Mouse (Mus musculus) liver, postnatal 0 days (tissue): ENCODE data around the gene Cyb5r3. TPM values are rescaled to one million over a fixed set of nuclear protein-coding genes. Genes with fewer than 3 reads are reported as not detected.

ENCODE experiments used
- ATAC-seq: fragments of 200-750 bp; cut with Nextera tagmentation; 2 replicates; pipeline ENCODE4 v1.8.0; 2017; ENCODE audit warnings: mild to moderate bottlenecking, moderate library complexity
- DNase-seq: peaks from one replicate; pipeline ENCODE4 v3.0.0-alpha.2; 2016
- H3K27ac ChIP-seq: fragments of 300-500 bp; sonication (generic); 2 replicates; pipeline ENCODE4 v1.5.1; 2014; ENCODE audit warnings: antibody characterized with exemption, moderate library complexity, mild to moderate bottlenecking, low read depth
- H3K27me3 ChIP-seq: fragments of 300-500 bp; sonication (generic); 2 replicates; pipeline ENCODE4 v1.6.1; 2014; ENCODE audit warnings: low read length, control low read depth, mixed read lengths; ENCODE audit not compliant: insufficient read depth
- H3K36me3 ChIP-seq: fragments of 300-500 bp; sonication (generic); replicated peaks from 2 replicates; pipeline ENCODE4 v1.6.1; 2014; ENCODE audit warnings: mild to moderate bottlenecking, control low read depth, low read length, moderate library complexity, mixed read lengths; ENCODE audit not compliant: insufficient read depth
- H3K4me1 ChIP-seq: fragments of 300-500 bp; sonication (generic); 2 replicates; pipeline ENCODE4 v1.6.1; 2014; ENCODE audit warnings: antibody characterized with exemption, mild to moderate bottlenecking, control low read depth; ENCODE audit not compliant: insufficient read depth
- H3K4me2 ChIP-seq: fragments of 300-500 bp; sonication (generic); 2 replicates; pipeline ENCODE4 v1.6.1; 2014; ENCODE audit warnings: low read depth, mild to moderate bottlenecking, low read length, moderate library complexity, mixed read lengths
- H3K4me3 ChIP-seq: fragments of 300-500 bp; sonication (generic); 2 replicates; pipeline ENCODE4 v1.5.1; 2014; ENCODE audit warnings: low read depth, low read length
- H3K9ac ChIP-seq: fragments of 300-500 bp; sonication (generic); replicated peaks from 2 replicates; pipeline ENCODE4 v1.6.1; 2014; ENCODE audit warnings: mild to moderate bottlenecking, moderate library complexity
- H3K9me3 ChIP-seq: fragments of 300-500 bp; sonication (generic); 2 replicates; pipeline ENCODE4 v1.6.1; 2016; ENCODE audit warnings: mild to moderate bottlenecking, control low read depth, low read length, mixed read lengths
- CTCF ChIP-seq: sonication (generic); IDR thresholded peaks from 2 replicates; pipeline ENCODE4 v1.5.1; 2016; ENCODE audit warnings: antibody characterized with exemption, low read depth
- EP300 ChIP-seq: IDR thresholded peaks from 2 replicates; pipeline ENCODE4 v1.6.1; 2016; ENCODE audit warnings: antibody characterized with exemption, low read depth, mild to moderate bottlenecking
- WGBS: fragments of 180-500 bp; shearing (Covaris S2); extraction: QIAGEN DNeasy Blood & Tissue Kit; methylation state at CpG from one replicate; pipeline ENCODE4 v1.1.7; 2014; ENCODE audit not compliant: insufficient replicate concordance; 5-methylcytosine and 5-hydroxymethylcytosine counted together
- polyA plus RNA-seq: library from polyadenylated mRNA; unstranded; fragments of >200 nt; fragmentation: Nextera tagmentation; extraction: Ambion mirVana; gene quantifications from 2 replicates; pipeline ENCODE4 v1.2.1, GENCODE M21; 2015

Cyb5r3 gene
- polyA plus RNA-seq, 1 experiment from 2014 or later, result 94.2 TPM

GRCm38 (mm10) chr15:83114106-83114505, 58.3 kb downstream of the Cyb5r3 start:
- Histone ChIP-seq H3K4me1 (peaks cover 3% of the 10 kb centered on the region), H3K9ac (no peak overlapping the region), H3K36me3 (peaks cover 28% of the 10 kb centered on the region), H3K9me3 (no peaks in the 10 kb centered on the region), H3K27me3 (no peaks in the 10 kb centered on the region), H3K27ac (no peak overlapping the region), H3K4me2 (no peak overlapping the region), H3K4me3 (no peak overlapping the region)
- WGBS, result 83% methylated on average over 9 of the region's 9 CpGs
- DNase-seq (no peak), ATAC-seq (no peak)
- TF ChIP-seq CTCF (no peak), EP300 (no peak)

GRCm38 (mm10) chr15:83112898-83113297, 59.5 kb downstream of the Cyb5r3 start:
- peak; percentile 78 for DNase-seq
- WGBS, result 12% methylated on average over 10 of the region's 11 CpGs
- peaks cover 3% of the 10 kb centered on the region for H3K4me1 ChIP-seq
- TF ChIP-seq EP300, result no peak
- TF ChIP-seq CTCF, result peak; percentile 76
- no peak overlapping the region for H3K4me2 ChIP-seq
- H3K9ac ChIP-seq, result no peak overlapping the region
- H3K36me3 ChIP-seq, result peaks cover 19% of the 10 kb centered on the region
- H3K27ac ChIP-seq, result no peak overlapping the region
- ATAC-seq, result peak; percentile 79
- no peaks in the 10 kb centered on the region for H3K9me3 ChIP-seq
- H3K4me3 ChIP-seq, result no peak overlapping the region
- no peaks in the 10 kb centered on the region for H3K27me3 ChIP-seq

- TF ChIP-seq CTCF (no peak), EP300 (no peak)
- WGBS, result 83% methylated on average over 7 of the region's 7 CpGs
- H3K27me3 ChIP-seq, result no peaks in the 10 kb centered on the region
- H3K36me3 ChIP-seq, result peaks cover 10% of the 10 kb centered on the region
- H3K9ac ChIP-seq, result no peak overlapping the region
- H3K9me3 ChIP-seq, result no peaks in the 10 kb centered on the region
- no peak for ATAC-seq
- no peak for DNase-seq
- no peak overlapping the region for H3K27ac ChIP-seq
- H3K4me2 ChIP-seq, result no peak overlapping the region
- peaks cover 3% of the 10 kb centered on the region for H3K4me1 ChIP-seq
- no peak overlapping the region for H3K4me3 ChIP-seq
These were observed 60.5 kb downstream of the Cyb5r3 start for GRCm38 (mm10) chr15:83111874-83112273.

- no peak for DNase-seq
- Histone ChIP-seq H3K36me3 (peaks cover 8% of the 10 kb centered on the region; the same call in 1 of the 2 replicates), H3K4me3 (no peak overlapping the region), H3K27ac (no peak overlapping the region), H3K4me2 (no peak overlapping the region), H3K27me3 (no peaks in the 10 kb centered on the region), H3K9ac (no peak overlapping the region), H3K9me3 (no peaks in the 10 kb centered on the region), H3K4me1 (peaks cover 3% of the 10 kb centered on the region)
- no peak for ATAC-seq
- TF ChIP-seq CTCF (no peak), EP300 (no peak)
- 78% methylated on average over 6 of the region's 6 CpGs for WGBS
These were observed 61.1 kb downstream of the Cyb5r3 start for GRCm38 (mm10) chr15:83111290-83111689.

GRCm38 (mm10) chr15:83107814-83108213, 64.6 kb downstream of the Cyb5r3 start:
- Histone ChIP-seq H3K4me2 (no peak overlapping the region), H3K4me3 (no peak overlapping the region), H3K27me3 (no peaks in the 10 kb centered on the region), H3K36me3 (0 out of 2 replicates have a peak, but pooled peaks cover 4% of the 10 kb centered on the region), H3K4me1 (no peaks in the 10 kb centered on the region; the same call in 1 of the 2 replicates), H3K9ac (no peak overlapping the region), H3K27ac (no peak overlapping the region), H3K9me3 (no peaks in the 10 kb centered on the region)
- 75% methylated on average over 6 of the region's 6 CpGs for WGBS
- no peak for TF ChIP-seq CTCF
- ATAC-seq, result no peak
- no peak for DNase-seq

GRCm38 (mm10) chr15:83106426-83106825, 66.0 kb downstream of the Cyb5r3 start:
- H3K4me3 ChIP-seq, result no peak overlapping the region
- no peak for ATAC-seq
- 0 out of 2 replicates have a peak, but pooled peaks cover 4% of the 10 kb centered on the region for H3K36me3 ChIP-seq
- H3K4me1 ChIP-seq, result no peaks in the 10 kb centered on the region
- WGBS, result 73% methylated on average over 6 of the region's 6 CpGs
- TF ChIP-seq CTCF, result no peak
- TF ChIP-seq EP300, result no peak
- no peaks in the 10 kb centered on the region for H3K9me3 ChIP-seq
- no peak for DNase-seq
- H3K9ac ChIP-seq, result no peak overlapping the region
- no peak overlapping the region for H3K27ac ChIP-seq
- no peaks in the 10 kb centered on the region for H3K27me3 ChIP-seq
- H3K4me2 ChIP-seq, result no peak overlapping the region

Other genes starting within 250 kb of the Cyb5r3 start
- gene Tcf20, start 184.7 kb downstream of the Cyb5r3 start, polyA plus RNA-seq, result 1.6 and 1.8 TPM in 2 replicates
- 9.4 and 10.4 TPM in 2 replicates for gene Nfam1, start 139.3 kb downstream of the Cyb5r3 start, polyA plus RNA-seq
- 24.2 and 24.3 TPM in 2 replicates for gene Serhl, start 83.1 kb downstream of the Cyb5r3 start, polyA plus RNA-seq
- 15.2 and 16.0 TPM in 2 replicates for gene Rrp7a, start 49.8 kb downstream of the Cyb5r3 start, polyA plus RNA-seq
- 30.2 and 32.5 TPM in 2 replicates for gene Poldip3, start 23.2 kb downstream of the Cyb5r3 start, polyA plus RNA-seq
- 0.13 and 0.25 TPM in 2 replicates for gene A4galt, start 79.2 kb upstream of the Cyb5r3 start, polyA plus RNA-seq
- 9.6 and 9.9 TPM in 2 replicates for gene Arfgap3, start 177.7 kb upstream of the Cyb5r3 start, polyA plus RNA-seq